Mouse (Mus musculus) spleen, postnatal 14 days (tissue): ENCODE results near the gene Myrfl.

ENCODE experiments used
- DNase-seq, 2 experiments: peaks; one replicate each; pipeline ENCODE4 v3.0.0; 2021 to 2022; ENCODE audit warnings: low spot score in 2 of 2

The Myrfl gene

GRCm38 (mm10) chr10:116827306-116827705, 69.4 kb downstream of the Myrfl start:
- DNase-seq = no peak

- no peak for DNase-seq
Measured at GRCm38 (mm10) chr10:116815311-116816060, 81.2 kb downstream of the Myrfl start.

- DNase-seq = no peak
Measured at GRCm38 (mm10) chr10:116813150-116813549, 83.6 kb downstream of the Myrfl start.

GRCm38 (mm10) chr10:116810738-116811137, 86.0 kb downstream of the Myrfl start:
- no peak for DNase-seq

GRCm38 (mm10) chr10:116809383-116809782, 87.3 kb downstream of the Myrfl start:
- no peak for DNase-seq

GRCm38 (mm10) chr10:116808556-116809353, 88.0 kb downstream of the Myrfl start:
- DNase-seq = no peak

GRCm38 (mm10) chr10:116802178-116802794, 94.4 kb downstream of the Myrfl start:
- no peak for DNase-seq

- DNase-seq = no peak
Measured at GRCm38 (mm10) chr10:116801281-116801680, 95.4 kb downstream of the Myrfl start.

GRCm38 (mm10) chr10:116796066-116796465, 100.7 kb downstream of the Myrfl start:
- no peak for DNase-seq

- DNase-seq = peak in 1 of 2 experiments; percentile 17
Measured at GRCm38 (mm10) chr10:116789096-116789495, 107.6 kb downstream of the Myrfl start.

GRCm38 (mm10) chr10:116788431-116788830, 108.3 kb downstream of the Myrfl start:
- no peak for DNase-seq

GRCm38 (mm10) chr10:116784098-116784497, 112.6 kb downstream of the Myrfl start:
- no peak for DNase-seq

- DNase-seq = no peak
Measured at GRCm38 (mm10) chr10:116783020-116783419, 113.7 kb downstream of the Myrfl start.

- DNase-seq = no peak
Measured at GRCm38 (mm10) chr10:116777947-116778346, 118.8 kb downstream of the Myrfl start.

GRCm38 (mm10) chr10:116776846-116777245, 119.9 kb downstream of the Myrfl start:
- no peak for DNase-seq

GRCm38 (mm10) chr10:116773846-116774750, 122.6 kb downstream of the Myrfl start:
- DNase-seq = no peak

GRCm38 (mm10) chr10:116771215-116771935, 125.3 kb downstream of the Myrfl start:
- no peak for DNase-seq

- DNase-seq = no peak
Measured at GRCm38 (mm10) chr10:116768642-116769041, 128.1 kb downstream of the Myrfl start.

- no peak for DNase-seq
Measured at GRCm38 (mm10) chr10:116766525-116766924, 130.2 kb downstream of the Myrfl start.

- DNase-seq = no peak
Measured at GRCm38 (mm10) chr10:116761476-116762068, 135.1 kb downstream of the Myrfl start.
